Mouse (Mus musculus): ENCODE measurements around the gene Mta1. TPM values are rescaled to one million over a fixed set of nuclear protein-coding genes. Genes with fewer than 3 reads are reported as not detected.

Gene Mta1
- polyA plus RNA-seq, 1 experiment = 43.1 TPM

DNA sequence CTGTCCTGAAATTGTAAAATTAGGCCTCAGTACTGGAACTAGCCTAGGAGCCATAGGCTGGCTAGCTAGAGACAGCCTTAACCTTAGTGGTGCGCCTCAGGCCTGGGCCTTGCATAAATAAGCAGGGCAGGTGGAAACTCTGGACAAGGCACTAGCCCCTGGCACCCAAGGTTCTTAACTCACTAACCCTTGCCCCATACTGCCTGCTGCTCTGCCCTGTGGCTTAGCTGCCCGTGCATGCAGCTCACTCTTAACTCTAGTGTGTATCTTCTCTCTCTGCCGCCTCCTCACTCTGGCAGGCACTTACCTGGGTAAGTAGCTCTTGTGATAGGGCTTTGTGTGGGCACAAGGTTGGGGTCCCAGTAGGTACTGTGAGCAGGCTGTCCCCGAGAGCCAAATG, 36.4 kb downstream of the Mta1 start:
- no peak for DNase-seq (ENCODE audit: low spot score)

DNA sequence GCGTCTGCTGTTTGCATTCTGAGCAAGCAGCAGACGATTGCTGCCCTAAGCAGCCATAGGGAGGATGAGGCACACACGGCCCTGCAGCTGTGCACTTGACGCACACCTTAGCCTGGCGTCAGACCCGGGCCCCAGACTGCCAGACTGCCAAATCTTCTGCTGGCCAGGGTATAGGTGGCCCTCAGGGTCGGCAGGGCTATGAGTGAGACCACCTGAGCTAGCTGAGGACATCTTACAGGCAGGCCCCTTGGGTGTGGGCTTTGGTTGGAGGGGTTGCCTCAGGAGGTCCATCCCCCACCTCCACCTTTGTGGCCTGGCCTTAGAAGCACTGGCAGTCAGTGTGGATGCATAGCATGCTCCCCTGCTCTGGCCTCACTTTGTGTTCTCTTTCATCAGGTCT, 37.3 kb downstream of the Mta1 start:
- no peak for DNase-seq (ENCODE audit: low spot score)

DNA sequence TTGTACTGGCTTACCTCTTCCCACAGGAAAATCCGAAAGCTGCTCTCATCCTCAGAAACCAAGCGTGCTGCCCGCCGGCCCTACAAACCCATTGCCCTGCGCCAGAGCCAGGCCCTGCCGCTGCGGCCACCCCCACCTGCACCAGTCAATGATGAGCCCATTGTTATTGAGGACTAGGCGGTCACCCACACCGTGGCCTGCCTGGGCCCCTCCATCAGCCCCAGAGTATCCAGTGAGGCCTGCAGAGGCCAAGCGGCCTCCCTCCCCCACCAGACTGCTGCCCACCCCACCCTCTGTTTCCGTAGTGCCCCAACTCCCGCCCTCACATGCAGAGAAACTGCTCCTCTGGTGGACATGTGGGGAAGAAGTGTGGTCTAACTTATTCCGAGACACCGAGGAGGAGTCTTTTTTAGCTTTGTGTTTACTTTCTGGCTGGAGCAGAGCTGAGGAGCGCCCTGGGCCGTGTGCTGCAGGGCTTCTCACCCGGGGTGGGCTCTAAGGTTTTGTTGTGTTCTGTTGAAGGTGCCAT, 38.5 kb downstream of the Mta1 start:
- DNase-seq (ENCODE audit: low spot score) = no peak

DNA sequence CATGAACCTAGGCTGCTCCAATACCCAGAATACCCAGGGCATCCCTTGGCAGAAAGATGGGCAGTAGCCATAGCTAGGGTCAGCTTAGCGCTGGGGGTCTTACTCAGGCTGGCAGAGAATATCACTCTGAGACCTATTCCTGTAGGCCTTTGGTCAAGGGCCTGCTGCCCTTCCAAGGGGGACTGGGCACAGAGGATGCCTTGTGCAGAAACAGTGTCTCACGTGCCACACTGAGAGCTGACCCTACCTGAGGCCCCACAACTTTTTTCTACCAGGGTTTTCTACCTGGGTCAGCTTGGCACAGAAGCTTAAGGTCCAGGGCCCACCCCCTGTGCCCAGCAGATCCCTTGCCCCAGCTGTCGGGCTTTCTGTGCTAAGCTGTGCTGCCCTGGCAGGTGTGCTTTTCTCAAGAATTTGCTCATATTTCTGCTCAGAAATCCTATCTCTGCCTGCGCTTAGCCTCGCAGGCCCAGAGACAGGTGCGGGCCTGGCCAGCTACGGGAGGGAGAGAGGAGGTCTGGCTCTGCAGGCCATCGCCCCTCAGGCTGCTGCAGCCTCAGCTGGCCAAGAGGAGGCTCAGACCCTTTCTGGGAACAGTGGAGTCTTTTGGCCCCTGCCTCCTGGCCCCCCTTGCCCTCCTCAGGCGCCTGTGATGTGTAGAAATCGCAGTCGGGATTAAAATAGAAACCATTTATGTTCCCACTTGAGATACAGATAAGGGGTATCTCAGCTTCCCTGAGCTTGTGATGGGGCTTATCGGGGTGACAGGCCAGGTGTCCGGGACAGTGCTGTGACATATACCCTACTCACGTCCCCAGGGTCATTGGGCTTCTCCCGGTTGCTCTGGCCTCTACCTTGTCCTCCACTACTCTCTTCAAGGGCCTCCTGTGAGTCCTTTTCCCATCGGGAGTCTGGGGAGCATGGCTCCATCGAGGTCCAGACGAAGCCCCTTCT, 39.5 kb downstream of the Mta1 start:
- DNase-seq (ENCODE audit: low spot score) = no peak

DNA sequence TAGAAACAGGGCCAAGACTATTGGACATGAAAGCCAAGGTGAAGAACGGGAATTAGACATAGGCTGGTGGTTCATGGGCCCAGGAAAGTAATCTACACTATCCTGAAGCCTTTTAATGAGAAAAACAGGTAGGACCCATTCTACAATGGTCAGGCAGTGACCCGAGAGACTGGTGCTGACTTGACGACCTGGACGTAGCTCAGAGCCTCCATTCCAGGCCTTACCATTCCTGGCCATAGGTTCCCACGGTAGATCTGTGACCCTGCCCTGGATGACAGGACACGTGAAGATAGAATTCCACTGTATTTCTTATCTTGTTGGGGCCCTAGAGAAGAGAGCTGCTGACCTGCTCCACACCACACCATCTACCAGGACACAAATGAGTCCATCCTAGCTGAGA, 40.2 kb downstream of the Mta1 start:
- no peak for DNase-seq (ENCODE audit: low spot score)

DNA sequence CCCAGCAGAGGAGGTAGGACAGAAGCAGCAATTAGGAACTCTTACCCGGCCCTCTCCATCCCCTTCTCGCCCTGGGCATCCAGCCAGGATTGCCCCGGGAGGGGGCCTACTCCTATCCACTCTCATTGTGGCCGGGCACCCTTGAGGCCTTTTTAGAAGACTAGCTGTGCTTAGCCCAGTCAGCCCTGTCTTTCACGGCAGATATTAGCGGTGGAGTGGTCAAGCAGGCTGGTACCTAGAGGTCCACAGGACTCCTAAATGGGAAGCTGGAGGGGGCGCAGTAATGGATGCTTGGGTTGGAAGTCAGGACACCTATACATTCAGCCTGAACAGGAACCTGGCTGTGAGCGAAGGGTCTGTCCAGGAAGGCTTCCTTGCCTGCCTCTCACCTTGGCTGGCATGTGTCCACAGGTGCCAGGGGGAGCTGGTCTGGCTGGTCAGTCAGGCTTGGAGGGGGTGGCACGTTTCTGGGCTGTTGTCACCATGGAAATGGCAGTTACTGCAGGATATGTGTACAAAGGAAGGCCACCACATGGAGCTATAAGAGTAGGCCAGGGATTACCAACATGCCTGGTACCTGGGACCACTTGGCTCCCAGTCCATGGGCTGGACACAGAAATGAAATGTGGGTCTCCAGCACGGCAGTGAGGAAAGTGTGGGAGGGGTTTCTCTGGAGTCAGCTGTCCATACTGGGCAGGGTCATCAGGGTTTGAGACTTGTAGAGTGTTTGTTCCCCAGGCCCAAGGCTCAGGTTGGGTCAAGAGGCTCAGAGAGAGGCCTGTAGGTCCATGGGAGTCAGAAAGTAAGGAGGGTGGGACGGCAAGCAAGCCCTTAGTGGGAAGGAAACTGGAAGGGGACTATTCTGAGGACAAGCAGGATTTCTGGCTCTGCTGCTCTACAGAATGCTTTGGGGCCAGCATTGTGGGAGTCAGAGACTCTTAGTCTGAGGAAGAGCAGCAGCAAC, 41.1 kb downstream of the Mta1 start:
- DNase-seq (ENCODE audit: low spot score) = peak; percentile 66

DNA sequence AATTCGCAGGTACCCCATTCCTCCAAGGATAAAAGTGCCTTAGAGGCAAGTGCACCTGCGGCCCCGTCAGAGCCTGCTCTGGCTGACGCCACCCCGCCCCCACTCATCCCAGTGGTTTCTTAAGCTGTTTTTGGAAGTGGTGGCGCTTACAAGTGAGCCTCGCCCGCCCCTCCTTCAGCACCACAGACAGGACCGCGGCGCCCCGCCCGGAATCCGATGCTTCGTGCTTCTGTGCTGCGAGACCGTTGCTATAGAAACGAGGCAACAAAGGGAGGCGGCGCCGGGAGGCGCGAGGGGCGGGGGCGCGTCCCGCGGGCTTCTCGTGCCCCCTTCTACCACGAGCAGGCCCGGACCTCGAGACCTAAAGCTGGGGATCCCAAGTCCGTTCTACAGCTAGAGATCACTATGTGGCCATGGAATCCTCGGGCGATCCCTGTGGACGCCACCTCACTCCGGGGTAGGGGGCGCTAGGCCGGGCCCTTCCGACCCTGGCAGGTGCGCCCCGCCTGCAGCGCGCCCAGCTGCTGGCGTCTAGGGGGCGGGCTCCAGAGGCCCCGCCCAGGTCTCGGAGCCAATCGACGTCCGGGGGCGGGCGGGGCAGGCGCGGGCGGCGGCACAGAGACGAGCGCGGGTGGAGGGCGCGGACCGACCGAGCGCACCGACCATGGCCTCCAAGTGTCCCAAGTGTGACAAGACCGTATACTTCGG, 42.0 kb downstream of the Mta1 start, which contains the start of gene Crip2:
Gene Crip2 (plus strand): TSS at position 329 of the 708 bp plus-strand sequence.
- DNase-seq (ENCODE audit: low spot score) = peak; percentile 89

DNA sequence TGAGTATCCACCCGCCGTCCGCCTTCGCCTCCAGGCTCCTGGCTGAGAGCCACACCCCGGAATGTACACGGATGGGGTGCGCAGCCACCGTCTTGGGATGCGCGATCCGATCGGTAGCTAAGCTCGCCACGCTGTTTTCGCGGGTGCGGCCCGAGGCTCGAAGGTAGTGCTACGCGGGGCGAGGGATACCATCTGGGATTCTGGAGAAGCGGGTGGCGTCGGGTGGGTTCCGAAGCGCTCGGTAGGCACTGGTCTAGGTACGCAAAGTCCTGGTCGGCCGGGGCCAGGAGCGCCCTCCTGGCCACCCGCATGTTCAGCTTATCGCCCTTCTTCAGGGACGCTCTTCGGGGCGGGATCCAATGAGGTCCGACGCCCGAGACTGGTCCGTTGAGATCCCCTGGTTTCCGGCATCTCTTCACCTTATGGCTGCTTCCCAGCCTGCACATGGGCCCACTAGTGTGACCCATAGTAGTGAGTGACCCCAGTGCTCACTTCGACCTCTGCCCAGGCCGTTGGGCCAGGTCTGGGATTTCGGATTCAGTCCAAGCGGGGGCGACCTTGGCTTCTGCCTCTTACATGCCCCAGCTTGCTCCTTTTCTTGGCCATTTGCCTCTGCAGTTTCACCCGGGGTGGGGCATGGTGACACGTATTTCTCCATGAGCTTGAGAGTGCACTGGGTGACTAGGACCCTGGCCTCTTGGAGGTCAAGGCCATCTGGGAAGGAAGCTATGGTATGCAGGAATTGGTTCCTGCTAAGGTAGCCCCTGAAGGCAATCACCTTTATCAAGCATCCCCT, 42.7 kb downstream of the Mta1 start:
- DNase-seq (ENCODE audit: low spot score) = no peak

DNA sequence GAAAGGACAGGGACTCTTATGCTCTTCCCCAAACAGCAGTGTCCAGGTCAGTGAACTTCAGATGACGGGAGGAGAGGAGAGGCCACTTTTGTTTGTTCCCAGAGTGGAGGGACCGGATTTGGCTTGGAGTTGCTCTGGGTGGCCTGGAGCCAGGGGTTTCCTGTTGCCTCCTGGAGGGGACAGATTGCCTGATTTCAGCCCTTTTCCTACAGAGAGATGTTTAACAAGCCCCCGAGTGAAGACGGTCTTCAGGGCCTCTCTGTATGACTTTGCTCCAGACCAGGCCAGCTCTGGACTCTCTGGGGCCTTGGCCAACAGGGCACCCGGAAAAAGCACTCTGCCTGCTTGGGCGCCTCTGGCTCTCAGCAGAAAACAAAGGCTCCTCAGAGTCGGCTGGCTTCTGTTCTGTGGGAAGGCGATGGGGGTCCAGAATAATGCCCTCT, 43.5 kb downstream of the Mta1 start:
- no peak for DNase-seq (ENCODE audit: low spot score)

DNA sequence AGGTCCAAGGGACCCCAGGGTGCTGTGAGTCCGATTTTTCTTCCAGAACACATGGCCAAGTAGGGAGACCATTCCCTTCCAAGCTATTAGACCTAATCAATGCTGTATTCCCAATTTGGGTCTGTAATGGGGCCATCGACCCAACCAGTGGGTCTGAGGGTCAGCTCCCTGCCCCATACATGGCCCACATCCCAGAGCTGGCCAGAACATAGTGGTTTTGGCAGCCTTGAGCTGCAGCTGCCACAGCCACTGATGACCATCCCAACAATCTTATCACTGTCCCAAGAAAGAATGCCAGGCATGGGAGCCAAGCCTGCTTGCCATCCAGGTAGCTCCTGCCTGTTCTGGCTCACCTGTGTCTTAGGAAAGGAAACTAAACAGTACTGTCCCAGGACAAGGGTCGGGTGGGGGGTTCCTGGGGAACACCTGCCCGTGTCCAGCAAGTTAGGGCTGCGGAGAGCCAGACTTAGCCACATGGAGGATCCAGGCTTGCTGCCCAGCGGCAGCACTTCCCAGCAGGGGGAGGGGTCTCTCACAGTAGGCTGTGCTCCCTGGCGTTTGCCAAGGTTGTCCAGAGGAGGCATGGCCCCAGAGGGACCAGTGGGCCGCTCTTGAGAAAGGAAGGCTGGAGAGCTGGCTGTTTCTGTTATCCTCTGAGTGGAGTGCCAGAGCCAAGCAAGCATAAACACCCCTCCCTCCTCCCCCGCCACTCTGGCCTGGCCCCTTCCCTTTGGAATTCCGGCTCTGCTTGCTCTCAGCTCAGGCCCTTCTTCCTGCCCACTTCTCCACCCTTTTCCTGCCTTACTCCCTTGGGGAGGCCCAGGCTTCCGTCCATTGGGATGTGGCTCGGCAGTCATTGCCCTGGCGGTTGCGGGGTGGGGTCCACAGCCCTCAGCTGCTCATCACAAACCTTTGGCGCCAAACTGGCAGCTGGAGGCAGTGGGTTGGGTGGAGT, 44.2 kb downstream of the Mta1 start:
- DNase-seq (ENCODE audit: low spot score) = no peak

DNA sequence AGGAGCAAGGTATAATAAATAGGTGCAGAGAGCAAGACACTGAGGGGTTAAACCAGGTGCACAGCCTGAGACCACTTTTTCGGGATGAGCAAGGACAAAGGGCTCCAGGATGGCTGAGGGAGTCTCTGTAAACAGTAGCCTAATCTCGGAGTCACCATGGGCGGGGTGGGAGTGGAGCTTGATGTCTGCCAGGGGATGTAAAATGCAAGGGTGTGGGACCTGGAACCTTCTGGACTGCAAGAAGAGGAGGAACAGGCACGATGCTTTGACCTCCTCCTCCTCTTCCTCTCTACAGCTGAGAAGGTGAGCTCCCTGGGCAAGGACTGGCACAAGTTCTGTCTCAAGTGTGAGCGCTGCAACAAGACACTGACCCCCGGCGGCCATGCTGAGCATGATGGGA, 45.1 kb downstream of the Mta1 start:
- no peak for DNase-seq (ENCODE audit: low spot score)

DNA sequence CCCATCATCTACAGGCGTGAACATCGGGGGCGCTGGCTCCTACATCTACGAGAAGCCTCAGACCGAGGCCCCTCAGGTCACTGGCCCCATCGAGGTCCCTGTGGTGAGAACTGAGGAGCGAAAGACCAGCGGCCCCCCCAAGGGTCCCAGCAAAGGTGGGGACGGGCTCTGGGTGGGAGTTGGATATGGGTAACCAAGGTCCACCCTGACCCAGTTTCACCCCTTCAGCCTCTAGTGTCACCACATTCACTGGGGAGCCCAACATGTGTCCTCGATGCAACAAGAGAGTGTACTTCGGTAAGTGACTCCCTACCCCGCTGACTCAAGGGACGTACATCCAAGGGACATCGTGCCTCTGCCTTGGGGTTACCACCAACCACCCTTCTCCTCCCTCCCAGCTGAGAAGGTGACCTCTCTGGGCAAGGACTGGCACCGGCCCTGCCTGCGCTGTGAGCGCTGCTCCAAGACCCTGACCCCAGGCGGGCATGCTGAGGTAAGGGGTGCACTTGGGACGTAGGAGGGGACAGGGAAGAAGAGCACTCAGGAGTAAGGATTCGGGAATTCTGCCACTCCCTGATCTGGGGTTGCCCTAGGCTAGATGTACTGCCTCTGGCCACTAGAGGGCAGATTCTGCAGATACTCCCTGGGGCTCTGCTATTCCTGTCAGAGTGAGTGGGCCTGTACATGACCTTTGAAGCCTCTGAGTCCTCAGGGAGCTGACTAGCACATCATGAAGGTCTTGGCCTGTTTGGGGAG, 46.1 kb downstream of the Mta1 start:
- DNase-seq (ENCODE audit: low spot score) = no peak

DNA sequence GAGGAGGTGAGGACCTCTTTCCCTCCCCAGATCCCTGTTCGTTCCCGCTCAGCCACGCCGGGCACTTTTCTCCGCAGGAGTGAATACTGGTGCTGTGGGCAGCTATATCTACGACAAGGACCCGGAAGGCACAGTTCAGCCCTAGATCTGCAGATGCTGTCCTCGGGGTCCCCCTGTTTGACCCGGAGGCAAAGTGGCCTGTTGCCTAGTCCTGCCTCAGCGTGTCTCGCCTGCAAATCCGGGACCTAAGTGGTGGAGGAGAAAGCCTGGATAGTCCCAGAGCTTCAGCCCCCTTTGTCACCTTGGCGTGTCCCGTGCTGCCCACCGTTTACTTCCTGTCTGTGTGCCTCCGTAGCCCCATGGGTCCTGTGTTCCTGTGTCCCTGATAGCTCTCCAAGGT, 46.8 kb downstream of the Mta1 start:
- no peak for DNase-seq (ENCODE audit: low spot score)

DNA sequence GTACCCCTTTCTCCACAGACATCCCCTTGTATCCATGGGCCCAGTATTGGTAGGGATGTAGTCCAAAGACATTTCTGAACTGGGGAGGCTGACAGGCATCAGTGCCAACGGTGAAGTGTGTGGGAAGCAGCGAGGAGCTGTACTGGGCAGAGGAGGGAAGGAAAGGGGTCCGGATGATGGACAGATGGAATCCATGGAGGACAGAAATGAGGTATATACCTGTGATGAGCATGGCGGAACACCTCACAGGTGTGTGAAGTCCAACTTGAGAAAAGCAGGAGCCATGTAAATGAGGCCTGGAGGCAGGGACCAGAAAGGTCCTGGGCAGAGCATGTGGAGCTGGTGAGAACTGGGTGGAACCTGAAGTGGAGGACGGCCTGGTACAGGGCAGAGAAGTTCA, 47.5 kb downstream of the Mta1 start:
- DNase-seq (ENCODE audit: low spot score) = no peak

DNA sequence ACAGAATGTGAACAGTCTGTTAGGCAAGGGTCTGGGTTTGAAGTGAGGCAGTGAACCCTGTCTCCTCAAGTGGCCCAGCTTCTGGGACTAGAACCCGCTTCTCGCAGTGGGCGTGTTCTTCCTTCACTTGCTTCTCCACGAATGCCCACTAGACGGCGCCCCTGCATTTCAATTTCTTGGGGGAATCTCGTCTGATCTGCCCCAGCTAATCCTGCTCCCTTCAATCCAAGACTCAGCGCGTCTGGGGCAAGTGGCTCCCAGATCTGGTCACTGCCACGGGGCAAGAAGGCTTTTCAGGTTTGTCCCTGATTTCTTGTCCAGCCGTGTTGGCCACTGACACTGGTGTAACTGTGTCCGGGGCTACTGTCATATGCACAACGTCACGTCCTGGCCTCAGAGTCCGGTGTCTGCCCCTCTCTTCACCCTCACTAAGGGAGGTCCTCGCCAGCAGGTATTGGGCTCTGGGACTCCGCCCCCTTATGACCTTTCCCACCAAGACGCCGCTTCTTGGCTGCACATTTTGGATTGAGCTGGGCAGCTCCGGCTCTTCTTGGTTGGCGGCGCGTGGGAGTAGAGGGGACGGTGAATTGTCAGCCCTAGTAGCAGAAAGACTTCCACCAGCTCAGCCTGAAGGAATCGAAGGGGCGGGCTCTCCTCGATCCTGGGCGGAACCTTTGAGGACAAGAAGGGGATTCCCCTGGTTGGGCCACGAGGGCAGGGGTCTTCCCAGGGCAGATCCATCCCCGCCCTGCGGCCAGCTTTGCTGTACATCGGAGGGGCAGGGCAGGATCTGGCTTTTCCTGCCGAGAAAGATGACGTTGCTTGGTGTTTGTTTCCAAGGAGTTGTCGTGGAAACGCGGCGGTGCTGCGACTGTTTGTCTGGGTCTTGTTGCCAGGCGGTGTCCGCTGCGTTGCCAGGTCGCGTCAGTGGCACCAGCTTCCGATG, 48.3 kb downstream of the Mta1 start, which contains the start of gene Crip1:
Gene Crip1 (plus strand): TSS at position 205 of the 946 bp plus-strand sequence.
- peak; percentile 77 for DNase-seq (ENCODE audit: low spot score)

DNA sequence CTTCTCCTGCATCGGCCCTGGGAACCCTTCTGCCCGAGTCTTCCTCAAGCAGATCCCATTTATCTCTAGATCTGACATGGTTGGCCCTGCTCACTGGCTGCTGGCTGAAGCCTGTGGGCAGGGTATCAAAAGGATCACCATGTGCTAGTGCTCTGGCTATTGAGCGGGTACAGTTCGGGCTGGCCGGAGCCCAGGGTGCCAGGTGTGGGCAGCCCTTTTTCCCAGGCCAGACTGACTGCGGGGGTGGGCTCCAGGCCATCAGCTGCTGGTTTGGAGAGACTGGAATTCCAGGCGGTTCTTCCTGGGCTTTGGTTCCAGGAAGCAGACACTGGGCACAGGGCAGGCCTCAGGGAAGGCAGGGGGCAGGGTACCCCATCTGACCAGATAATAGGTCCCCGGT, 49.4 kb downstream of the Mta1 start:
- DNase-seq (ENCODE audit: low spot score) = no peak

DNA sequence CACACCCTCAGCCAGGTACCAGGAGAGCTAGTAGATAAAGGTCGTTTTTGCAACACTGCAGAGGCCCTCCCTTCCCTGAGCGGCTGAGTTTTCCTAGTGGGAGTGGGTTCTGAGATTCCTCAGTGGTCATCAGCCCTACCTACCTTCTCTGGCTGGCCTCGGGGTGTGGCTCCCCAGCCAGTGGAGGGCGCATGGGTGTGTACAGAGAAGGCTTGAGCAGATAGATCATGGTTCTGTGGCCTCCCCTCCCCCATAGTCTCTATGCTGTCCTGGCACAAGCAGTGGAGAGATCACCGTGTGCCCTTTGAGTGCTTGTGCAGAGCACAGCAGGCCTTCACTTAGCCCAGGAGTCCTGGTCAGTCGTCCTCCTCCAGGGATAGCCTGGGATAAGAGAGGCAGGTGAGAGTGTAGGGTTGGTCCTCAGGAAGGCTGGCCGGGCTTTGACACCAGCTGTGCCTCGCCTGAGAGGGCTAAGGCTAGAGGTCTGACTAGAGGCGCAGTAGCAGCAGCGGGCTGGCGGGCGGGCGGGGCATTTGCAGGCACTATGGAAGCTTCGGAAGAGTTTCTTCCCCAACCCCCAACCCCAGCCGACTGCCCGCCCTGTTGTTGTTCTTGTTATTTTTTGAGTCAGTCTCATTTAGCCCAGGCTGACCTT, 50.4 kb downstream of the Mta1 start:
- DNase-seq (ENCODE audit: low spot score) = no peak

Data from urinary bladder, adult 2 months (tissue).